Mouse (Mus musculus): ENCODE results near the gene Tln2. TPM values are rescaled to one million over a fixed set of nuclear protein-coding genes. Genes with fewer than 3 reads are reported as not detected.

Tln2 gene
- total and polyA plus RNA-seq, 2 experiments from 2014 or later: 31.3 to 45.9 TPM

GRCm38 (mm10) chr9:67501801-67502200 is 57.7 kb downstream of the Tln2 start:
- Histone ChIP-seq H3K27ac (ENCODE audit: low read depth, low read length) (no peak overlapping the region), H3K4me2 (ENCODE audit: low read depth) (no peak overlapping the region), H3K27me3 (ENCODE audit: insufficient read depth, low read length) (no peaks in the 10 kb centered on the region), H3K4me1 (ENCODE audit: insufficient read depth) (0 out of 2 replicates have a peak, but pooled peaks cover 4% of the 10 kb centered on the region), H3K9me3 (ENCODE audit: low read length) (no peaks in the 10 kb centered on the region), H3K9ac (no peak overlapping the region), H3K4me3 (ENCODE audit: low read depth, low read length) (no peak overlapping the region), H3K36me3 (ENCODE audit: insufficient read depth) (no peaks in the 10 kb centered on the region)
- WGBS: 86% methylated on average over 1 of the region's 1 CpGs
- no peak for ATAC-seq
- no peak for TF ChIP-seq CTCF (IDR thresholded peaks at IDR 0.05; ENCODE audit: low read depth)
- no peak for DNase-seq

GRCm38 (mm10) chr9:67496368-67496767 is 63.1 kb downstream of the Tln2 start:
- H3K9ac ChIP-seq: no peak overlapping the region
- H3K27ac ChIP-seq (ENCODE audit: low read depth, low read length): no peak overlapping the region
- no peaks in the 10 kb centered on the region for H3K27me3 ChIP-seq (ENCODE audit: insufficient read depth, low read length)
- no peak overlapping the region for H3K4me2 ChIP-seq (ENCODE audit: low read depth)
- no peaks in the 10 kb centered on the region for H3K36me3 ChIP-seq (ENCODE audit: insufficient read depth)
- no peak for TF ChIP-seq CTCF (IDR thresholded peaks at IDR 0.05; ENCODE audit: low read depth)
- peak; percentile 51; the same call in 1 of the 2 replicates for ATAC-seq
- H3K9me3 ChIP-seq (ENCODE audit: low read length): no peaks in the 10 kb centered on the region
- H3K4me3 ChIP-seq (ENCODE audit: low read depth, low read length): no peak overlapping the region
- H3K4me1 ChIP-seq (ENCODE audit: insufficient read depth): 0 out of 2 replicates have a peak, but pooled peaks cover 8% of the 10 kb centered on the region
- WGBS: 2% methylated on average over 2 of the region's 2 CpGs
- DNase-seq: peak; percentile 43

GRCm38 (mm10) chr9:67495350-67495749 is 64.2 kb downstream of the Tln2 start:
- 32% methylated on average over 3 of the region's 3 CpGs for whole genome bisulfite sequencing
- Histone ChIP-seq H3K27me3 (ENCODE audit: insufficient read depth, low read length) (no peaks in the 10 kb centered on the region), H3K9ac (no peak overlapping the region), H3K4me3 (ENCODE audit: low read depth, low read length) (no peak overlapping the region), H3K4me2 (ENCODE audit: low read depth) (no peak overlapping the region), H3K9me3 (ENCODE audit: low read length) (no peaks in the 10 kb centered on the region), H3K4me1 (ENCODE audit: insufficient read depth) (0 out of 2 replicates have a peak, but pooled peaks cover 8% of the 10 kb centered on the region), H3K36me3 (ENCODE audit: insufficient read depth) (no peaks in the 10 kb centered on the region), H3K27ac (ENCODE audit: low read depth, low read length) (no peak overlapping the region)
- DNase-seq (no peak), ATAC-seq (no peak)
- TF ChIP-seq CTCF (IDR thresholded peaks at IDR 0.05; ENCODE audit: low read depth): no peak

GRCm38 (mm10) chr9:67493876-67494552 is 65.5 kb downstream of the Tln2 start:
- DNase-seq (no peak), ATAC-seq (no peak)
- Histone ChIP-seq H3K9me3 (ENCODE audit: low read length) (no peaks in the 10 kb centered on the region), H3K36me3 (ENCODE audit: insufficient read depth) (no peaks in the 10 kb centered on the region), H3K27me3 (ENCODE audit: insufficient read depth, low read length) (no peaks in the 10 kb centered on the region), H3K9ac (no peak overlapping the region), H3K4me1 (ENCODE audit: insufficient read depth) (0 out of 2 replicates have a peak, but pooled peaks cover 8% of the 10 kb centered on the region), H3K27ac (ENCODE audit: low read depth, low read length) (no peak overlapping the region), H3K4me3 (ENCODE audit: low read depth, low read length) (no peak overlapping the region), H3K4me2 (ENCODE audit: low read depth) (no peak overlapping the region)
- 56% methylated on average over 8 of the region's 8 CpGs for WGBS
- no peak for TF ChIP-seq CTCF (IDR thresholded peaks at IDR 0.05; ENCODE audit: low read depth)

- 80% methylated on average over 3 of the region's 3 CpGs for WGBS
- DNase-seq (no peak), ATAC-seq (no peak)
- H3K4me3 ChIP-seq (ENCODE audit: low read depth, low read length): no peak overlapping the region
- H3K4me1 ChIP-seq (ENCODE audit: insufficient read depth): no peaks in the 10 kb centered on the region
- H3K27ac ChIP-seq (ENCODE audit: low read depth, low read length): no peak overlapping the region
- H3K27me3 ChIP-seq (ENCODE audit: insufficient read depth, low read length): no peaks in the 10 kb centered on the region
- no peaks in the 10 kb centered on the region for H3K36me3 ChIP-seq (ENCODE audit: insufficient read depth)
- H3K9me3 ChIP-seq (ENCODE audit: low read length): no peaks in the 10 kb centered on the region
- no peak overlapping the region for H3K9ac ChIP-seq
- TF ChIP-seq CTCF (IDR thresholded peaks at IDR 0.05; ENCODE audit: low read depth): no peak
- no peak overlapping the region for H3K4me2 ChIP-seq (ENCODE audit: low read depth)
Observed at GRCm38 (mm10) chr9:67489370-67489769, 70.1 kb downstream of the Tln2 start.

DNA sequence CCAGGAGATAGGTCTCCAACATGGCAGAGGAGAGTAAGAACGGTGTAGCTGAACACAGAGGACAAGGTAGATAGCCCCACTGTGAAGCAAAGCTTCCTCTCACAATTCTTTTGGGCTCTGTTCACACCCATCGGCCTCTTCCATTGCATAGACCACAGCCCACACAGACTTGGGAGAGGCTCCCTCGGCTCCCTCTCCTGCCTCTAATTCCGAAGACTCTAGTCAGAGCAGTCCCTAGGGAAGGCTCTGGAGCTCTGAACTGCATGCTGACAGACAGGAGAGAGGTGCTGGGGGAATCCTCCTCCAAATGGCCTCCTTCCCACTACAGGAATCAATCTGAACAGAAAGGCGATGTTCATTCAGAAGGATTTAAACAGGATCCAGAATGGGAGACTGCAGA is 72.9 kb downstream of the Tln2 start:
- no peak overlapping the region for H3K4me3 ChIP-seq (ENCODE audit: low read depth, low read length)
- DNase-seq: no peak
- ATAC-seq: no peak
- no peak overlapping the region for H3K9ac ChIP-seq
- 78% methylated on average over 5 of the region's 5 CpGs for WGBS
- TF ChIP-seq CTCF (IDR thresholded peaks at IDR 0.05; ENCODE audit: low read depth): no peak
- H3K27ac ChIP-seq (ENCODE audit: low read depth, low read length): no peak overlapping the region
- no peaks in the 10 kb centered on the region for H3K4me1 ChIP-seq (ENCODE audit: insufficient read depth)
- H3K36me3 ChIP-seq (ENCODE audit: insufficient read depth): no peaks in the 10 kb centered on the region
- no peaks in the 10 kb centered on the region for H3K9me3 ChIP-seq (ENCODE audit: low read length)
- H3K4me2 ChIP-seq (ENCODE audit: low read depth): no peak overlapping the region
- no peaks in the 10 kb centered on the region for H3K27me3 ChIP-seq (ENCODE audit: insufficient read depth, low read length)

DNA sequence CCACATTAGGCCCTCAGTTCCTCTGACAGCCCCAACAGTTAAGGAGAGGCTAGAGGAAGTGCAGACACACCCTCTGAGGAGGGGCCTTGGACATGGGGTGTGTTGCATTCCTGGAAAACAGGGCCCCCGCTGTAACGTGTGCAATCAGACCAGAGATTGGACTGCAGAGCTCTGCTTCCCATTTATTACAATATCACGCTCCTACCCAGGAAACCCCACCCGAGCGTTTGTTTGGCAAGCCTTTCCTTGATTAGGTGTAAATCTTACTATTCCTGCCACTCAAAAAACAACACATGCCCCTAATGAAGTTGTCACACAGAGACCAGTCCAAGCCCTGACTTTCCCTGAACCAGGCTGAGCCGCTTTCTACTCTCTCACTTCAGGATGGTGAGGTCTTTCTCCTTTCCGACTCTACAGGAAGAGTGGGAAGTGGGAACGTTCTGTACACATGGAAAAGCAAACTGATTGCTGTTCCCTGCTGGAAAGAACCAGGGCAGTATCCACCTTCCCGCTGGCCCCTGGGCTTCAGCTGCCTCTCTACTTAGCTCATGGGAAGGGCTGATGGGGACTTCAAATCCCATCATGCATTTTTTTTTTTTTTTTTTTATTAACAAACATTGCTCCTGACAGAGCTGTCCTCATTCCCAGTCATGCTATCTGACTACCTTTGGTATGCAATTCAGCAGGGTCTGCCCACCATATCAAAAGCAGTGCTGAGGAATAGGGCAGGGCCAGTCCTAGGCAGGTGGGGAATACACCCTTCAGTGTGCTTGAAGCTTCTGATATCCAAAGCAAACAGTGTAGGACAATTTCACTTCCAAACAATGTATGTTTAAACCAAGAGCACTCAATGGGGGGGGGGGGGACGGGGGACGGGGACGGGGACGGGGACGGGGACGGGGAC is 74.1 kb downstream of the Tln2 start:
- 81% methylated on average over 15 of the region's 15 CpGs for WGBS
- no peak for ATAC-seq

More for the DNA sequence above, 74.1 kb downstream of the Tln2 start:
- no peak for TF ChIP-seq CTCF (IDR thresholded peaks at IDR 0.05; ENCODE audit: low read depth)
- Histone ChIP-seq H3K9me3 (ENCODE audit: low read length) (no peaks in the 10 kb centered on the region), H3K27ac (ENCODE audit: low read depth, low read length) (no peak overlapping the region), H3K4me3 (ENCODE audit: low read depth, low read length) (no peak overlapping the region), H3K9ac (no peak overlapping the region), H3K4me2 (ENCODE audit: low read depth) (no peak overlapping the region), H3K36me3 (ENCODE audit: insufficient read depth) (no peaks in the 10 kb centered on the region), H3K27me3 (ENCODE audit: insufficient read depth, low read length) (no peaks in the 10 kb centered on the region), H3K4me1 (ENCODE audit: insufficient read depth) (no peaks in the 10 kb centered on the region)
- DNase-seq: no peak
